Mouse (Mus musculus) retina, postnatal 7 days (tissue): ENCODE measurements around the gene Plppr3.
"Not testable (repeated sequence)": the region's sequence is repeated elsewhere in the genome, so short reads cannot be mapped to it uniquely, and the experiment has no call there.

Experiments used
- DNase-seq: peaks from one replicate; pipeline ENCODE4 v3.0.0-alpha.2; 2012; ENCODE audit warnings: low read depth, low spot score

The Plppr3 gene

DNA sequence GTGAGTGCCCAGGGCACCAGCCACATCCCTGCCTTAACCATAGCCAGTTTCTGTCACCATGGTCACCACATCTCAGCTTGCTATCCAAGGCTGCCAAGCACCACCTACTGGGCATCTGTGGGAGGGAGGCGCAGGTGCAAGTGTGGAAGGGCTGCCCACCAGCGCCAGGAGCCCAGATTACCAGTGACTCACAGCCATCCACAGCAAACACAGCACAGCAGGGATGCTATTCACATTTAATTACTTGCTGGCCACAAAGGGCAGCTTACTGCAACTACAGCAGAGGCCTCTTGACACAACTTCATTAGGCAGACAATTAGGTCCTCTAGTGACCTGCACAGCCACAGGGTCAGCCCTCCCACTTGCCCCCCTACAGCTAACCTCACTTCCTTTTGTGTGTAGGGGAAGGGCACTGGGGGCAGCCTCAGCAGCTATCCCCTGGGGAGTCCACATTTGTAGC, 26.5 kb upstream of the Plppr3 start:
- DNase-seq = peak; percentile 53

DNA sequence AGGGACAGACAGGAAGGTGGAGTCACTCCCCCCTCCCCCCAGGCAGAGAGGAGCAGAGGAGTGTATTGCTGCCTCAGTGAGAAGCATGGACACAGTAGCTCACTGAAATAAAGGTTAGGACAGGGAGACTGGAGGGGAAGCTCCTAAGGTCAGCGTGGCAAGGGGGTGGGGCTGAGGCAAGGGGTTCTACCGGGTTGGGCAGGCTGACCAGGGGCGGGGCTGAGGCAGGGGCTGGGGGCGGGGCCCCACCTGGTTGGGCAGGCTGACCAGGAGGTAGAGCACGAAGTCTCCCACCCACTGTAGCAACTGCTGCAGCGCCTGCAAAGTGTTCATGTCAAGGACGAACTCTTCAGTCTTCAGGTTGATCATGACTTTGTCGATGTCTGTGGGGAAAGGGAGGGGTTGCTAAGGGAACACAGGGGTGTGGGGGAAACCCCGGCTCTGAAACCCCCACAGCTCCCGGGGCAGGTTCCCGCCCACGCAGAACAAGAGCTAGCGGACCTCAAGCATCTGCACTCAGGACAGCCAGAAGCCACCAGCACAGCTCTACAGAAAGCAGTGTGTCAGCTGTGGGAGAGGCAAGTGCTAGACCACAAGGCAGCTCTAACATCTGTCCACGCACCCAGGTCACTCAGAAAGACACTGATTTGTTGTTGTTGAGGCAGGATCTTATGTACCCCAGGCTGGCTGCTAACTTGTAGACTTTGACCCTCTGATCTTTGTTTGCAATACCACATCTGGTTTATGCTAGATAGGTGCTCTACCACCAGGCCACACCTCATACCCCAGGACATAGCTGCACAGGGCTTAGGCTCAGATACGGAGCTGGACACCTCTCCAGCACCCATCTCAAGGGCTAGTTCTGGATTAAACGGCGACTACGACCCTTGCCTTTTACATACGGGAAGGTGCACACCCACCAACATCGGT, 23.1 kb upstream of the Plppr3 start:
- no peak for DNase-seq

DNA sequence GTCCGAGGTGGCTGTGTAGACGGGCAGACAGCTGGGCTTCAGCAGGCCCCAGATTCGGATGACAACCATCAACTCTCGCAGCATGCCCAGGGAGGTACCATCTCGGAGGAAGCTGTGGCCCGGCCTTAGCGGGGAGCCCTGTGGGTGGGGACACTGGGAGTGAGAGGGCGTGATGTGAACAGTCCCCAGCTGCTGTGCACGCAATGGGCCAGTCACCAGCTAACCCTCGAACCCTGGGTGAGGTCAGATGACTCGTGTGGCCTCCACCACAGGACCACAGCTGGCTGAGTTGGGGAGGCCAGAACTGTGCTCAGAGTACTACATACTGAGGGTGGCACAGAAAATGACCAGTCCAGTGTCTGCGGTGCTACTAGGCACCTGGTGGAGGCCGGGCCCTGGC, 22.4 kb upstream of the Plppr3 start:
- no peak for DNase-seq

DNA sequence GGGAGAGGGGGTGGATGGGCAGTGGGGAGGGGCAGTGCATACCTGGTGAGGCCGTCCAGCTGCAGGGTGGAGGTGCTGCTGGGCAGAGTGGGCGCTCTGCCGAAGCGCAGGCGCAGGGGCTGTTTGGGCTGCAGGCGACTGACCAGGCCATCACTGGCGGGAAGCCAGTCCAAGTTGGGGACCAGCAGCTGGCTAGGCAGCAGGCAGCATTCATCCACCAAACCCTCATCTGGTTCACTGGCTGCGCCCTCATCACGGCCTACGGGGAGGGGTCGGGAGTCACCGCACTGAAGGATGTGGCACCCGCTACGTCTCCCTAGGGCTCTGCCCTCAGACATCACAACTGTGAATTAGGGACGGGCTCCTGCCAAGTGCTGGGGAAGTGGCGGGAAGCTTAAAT, 21.9 kb upstream of the Plppr3 start:
- no peak for DNase-seq

DNA sequence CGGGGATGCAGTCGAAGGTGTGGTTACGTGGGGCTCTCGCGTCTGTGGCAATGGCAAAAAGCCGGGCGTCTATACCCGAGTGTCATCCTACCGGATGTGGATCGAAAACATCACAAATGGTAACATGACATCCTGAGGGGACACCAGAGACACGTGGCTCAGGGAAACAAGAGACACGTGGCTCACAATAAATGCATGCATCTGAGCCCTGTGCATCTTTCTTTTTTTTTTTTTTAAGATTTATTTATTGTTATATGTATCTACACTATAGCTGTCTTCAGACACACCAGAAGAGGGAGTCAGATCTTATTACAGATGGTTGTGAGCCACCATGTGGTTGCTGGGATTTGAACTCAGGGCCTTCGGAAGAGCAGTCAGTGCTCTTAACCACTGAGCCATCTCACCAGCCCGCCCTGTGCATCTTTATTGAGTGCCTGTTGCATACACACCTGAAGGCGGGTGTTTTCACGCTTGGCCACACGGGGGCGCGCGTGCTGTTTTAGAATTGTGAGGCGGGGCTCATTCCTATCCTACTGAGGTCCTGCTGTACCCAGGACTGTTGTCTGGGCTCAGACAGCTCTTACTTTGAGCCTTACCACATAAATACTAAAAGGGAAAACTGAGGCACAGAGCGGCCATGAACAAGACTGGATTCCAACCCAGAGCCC, 18.2 kb upstream of the Plppr3 start:
- DNase-seq = peak; percentile 67

DNA sequence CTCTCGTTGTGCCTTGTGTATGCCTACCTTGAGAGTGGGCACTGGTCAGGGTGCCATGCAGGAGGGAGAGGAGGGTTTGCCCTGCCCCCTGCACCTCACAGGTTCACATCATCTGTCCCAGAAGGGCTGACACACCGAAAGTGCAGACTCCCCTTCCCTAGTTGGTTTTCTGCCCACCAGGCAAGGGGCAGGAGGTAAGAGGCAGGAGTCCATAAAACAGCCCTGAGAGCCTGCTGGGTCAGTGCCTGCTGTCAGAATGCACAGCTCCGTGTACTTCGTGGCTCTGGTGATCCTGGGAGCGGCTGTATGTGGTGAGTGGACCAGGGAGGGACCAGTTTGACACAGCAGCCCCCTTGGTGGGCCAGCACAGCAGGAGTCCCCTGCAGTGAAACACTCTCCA, 16.2 kb upstream of the Plppr3 start, which contains the start of gene Cfd:
Gene Cfd (plus strand): TSS at position 184 of the 400 bp plus-strand sequence.
- DNase-seq = no peak

DNA sequence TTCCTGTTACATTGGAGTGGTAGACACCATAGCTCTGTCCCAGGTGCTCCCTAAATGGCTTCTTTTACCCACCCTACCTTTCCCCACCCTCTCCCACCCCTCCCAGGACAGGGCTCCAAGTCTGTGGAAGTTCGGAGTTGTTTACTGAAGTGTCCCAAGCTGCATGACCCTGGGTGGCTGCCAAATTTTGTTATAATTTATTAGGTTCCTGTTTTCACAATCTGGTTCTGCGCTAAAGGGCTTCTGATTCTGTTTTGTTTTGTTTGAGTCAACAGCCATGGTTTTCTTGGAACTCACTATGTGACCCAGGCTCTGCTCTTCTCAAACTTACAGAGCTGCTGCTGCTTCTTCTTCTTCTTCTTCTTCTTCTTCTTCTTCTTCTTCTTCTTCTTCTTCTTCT, 15.0 kb upstream of the Plppr3 start:
- DNase-seq = no peak

DNA sequence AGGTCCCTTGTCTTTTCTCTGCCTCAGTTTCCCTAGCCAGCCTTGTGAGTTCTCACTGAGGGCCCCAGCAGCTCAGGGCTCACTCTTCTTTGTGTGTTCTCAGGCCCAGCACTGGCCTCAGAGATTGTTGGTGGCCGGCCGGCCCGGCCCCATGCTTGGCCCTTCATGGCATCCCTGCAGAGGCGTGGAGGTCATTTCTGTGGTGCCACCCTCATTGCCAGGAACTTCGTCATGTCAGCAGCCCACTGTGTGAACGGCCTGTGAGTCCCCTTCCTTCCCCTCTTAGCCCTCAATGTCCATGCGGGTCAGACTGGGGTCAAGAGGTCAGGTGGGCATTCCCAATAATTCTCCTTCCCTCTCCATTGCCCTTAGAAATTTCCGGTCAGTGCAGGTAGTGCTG, 12.2 kb upstream of the Plppr3 start:
- DNase-seq = no peak

DNA sequence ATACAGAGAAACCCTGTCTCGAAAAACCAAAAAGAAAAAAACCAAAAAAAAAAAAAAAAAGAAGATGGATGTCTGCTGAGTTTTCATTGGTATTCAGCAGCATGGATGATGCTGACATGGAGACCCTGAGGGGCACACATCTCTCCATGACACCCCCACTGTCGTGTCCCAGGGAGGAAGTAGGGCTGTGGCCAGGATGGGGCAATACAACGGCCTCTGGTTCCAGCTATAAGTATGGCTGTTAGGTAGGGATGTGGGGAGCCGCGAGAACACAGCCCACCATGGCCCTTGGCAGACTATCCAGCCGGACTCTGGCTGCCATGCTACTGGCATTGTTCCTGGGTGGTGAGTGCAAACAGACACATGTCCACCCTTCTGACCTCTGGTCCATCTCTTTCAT, 11.6 kb upstream of the Plppr3 start, which contains the start of gene Elane:
Gene Elane (plus strand): TSS at position 194 of the 400 bp plus-strand sequence.
- DNase-seq = no peak

DNA sequence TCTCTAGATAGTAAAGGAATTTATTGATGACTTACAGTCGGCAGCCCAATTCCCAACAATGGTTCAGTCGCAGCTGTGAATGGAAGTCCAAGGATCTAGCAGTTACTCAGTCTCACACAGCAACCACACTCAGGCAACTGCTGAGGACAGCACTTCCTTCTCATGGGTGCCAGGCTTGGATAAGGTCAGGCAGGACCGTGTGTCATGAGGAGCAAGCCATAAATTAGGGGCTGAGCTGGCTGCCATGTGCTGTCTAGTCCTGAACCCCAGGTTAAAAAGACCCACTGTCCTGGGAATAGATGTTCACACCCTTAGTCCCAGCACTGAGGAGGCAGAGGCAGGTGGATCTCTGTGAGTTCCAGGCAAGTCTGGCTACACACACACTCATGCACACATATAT, 10.5 kb upstream of the Plppr3 start:
- not testable (repeated sequence) for DNase-seq

DNA sequence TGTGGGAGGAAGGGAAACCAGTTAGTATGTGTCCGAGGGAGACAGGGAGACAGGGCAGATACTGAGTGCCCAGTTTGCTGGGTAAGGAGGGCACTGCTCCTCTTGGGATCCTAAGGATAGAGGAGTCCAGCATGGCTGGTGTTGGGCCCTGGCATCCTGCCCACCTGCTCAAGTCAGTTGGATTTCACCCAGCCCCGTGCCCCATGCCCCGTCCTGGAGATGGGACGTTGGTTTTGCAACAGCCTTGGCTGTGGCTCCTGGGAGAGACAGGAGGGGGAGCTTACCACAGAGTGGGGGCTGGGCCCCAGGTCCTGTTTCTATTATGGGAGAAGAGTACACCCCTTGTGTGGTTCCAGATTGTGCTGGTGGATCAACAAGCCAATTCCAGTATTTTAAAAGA, 10.0 kb upstream of the Plppr3 start:
- DNase-seq = no peak

DNA sequence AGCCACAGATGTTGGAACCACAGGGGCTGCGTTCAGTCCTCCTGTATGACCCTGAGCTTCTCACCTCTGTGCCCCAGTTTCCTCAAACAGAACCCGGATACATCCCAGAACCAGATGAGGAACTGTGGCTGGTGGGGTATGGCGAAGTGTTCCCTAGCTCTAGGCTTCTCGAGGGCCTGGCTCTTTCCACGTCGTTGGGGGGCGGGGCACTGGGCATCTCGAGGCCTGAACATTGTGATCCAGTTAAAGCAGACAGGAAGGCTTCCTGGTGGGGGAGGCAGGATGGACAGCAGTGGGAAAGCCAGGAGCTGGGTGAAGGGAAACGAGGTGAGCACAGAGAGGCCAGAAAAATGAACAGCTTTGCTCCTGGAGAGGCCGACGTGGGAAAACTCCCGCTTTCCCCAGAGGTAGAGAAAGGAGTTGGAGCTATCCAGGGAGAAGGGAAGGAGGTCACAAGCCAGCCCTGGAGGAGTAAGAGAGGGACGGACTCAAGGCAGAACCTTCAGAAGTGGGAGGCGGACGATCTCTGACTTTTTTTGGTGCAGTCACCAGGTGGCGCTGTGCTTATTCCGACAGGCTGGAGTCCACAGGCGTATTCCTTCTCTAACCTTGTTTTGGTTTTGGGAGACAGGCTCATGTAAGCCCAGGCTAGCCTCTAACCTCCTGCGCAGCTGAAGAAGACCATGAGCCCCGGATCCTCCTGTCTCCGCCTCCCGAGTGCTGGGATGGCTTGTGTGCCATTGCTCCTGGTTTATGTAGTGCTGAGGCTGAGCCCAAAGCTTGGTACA, 9.1 kb upstream of the Plppr3 start:
- DNase-seq = peak; percentile 70

DNA sequence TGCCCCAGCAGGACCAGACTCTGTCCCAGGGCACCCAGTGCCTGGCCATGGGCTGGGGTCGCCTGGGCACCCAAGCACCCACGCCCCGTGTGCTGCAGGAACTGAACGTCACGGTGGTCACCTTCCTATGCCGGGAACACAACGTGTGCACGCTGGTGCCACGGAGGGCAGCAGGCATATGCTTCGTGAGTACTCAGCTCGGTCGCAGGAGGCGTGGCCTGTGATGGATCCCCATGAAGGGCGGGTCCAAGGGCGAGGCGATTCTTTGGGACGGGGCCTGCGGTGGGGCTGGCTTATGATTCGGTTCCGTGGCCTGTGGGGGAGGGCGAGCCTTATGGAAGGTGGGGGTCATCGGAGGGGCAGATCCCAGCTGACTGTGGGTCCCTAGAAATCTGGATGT, 7.5 kb upstream of the Plppr3 start:
- DNase-seq = no peak

DNA sequence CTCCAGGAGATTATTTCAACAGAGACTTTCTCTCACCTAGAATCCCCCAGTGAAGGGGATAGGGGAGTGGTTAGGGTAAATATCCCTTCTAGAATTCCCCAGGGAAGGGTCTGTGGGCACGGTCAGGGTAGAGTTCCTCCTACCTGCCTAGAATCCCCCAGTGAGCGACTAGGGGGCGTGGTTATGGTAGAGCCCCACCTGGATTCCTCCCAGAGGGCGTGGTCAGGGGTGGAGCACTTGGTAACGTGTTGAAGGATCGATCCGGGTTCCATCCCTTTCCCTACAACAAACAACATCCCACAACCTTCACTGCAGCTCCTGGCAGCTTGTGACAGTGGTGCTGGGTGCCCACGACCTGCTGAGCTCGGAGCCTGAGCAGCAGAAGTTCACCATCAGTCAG, 6.3 kb upstream of the Plppr3 start:
- DNase-seq = no peak

DNA sequence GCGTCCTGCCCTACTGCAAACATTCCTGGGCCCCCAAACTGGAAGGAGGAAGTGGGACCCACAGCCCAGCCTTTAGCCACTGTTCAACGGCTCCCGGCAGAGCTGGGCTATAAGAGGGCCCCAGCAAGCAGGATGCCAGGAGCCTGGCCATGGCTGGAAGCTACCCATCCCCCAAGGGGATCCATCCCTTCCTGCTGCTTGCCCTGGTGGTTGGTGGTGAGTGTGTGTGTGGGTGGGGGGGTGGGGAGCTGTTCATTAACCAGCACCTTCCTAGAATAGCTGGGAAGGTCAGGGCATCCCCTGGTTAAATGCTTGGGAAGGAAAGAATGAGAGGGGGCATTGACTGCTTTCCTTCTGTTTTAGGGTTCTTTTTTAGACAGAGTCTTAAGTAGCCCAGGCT, 5.1 kb upstream of the Plppr3 start:
- DNase-seq = no peak

DNA sequence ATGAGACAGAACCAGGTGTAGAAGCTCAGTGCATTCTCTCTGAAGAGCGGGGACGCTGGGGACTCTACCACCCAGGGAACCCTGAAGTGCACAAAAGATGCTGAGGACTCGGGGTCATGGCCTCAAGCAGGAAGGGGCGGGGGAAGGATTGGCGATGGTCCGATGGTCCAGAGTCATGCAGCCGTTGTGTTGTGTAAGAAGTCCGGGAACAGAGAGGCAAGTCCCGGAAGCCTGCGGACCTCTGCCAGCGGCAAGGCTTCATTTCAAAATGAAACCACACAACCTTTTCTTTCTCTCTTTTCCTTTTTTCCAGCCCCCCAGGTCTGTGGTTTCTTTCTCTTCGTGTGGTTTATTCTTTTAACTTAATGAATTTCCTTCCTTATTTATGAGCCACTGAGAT, 3.3 kb upstream of the Plppr3 start:
- DNase-seq = no peak

DNA sequence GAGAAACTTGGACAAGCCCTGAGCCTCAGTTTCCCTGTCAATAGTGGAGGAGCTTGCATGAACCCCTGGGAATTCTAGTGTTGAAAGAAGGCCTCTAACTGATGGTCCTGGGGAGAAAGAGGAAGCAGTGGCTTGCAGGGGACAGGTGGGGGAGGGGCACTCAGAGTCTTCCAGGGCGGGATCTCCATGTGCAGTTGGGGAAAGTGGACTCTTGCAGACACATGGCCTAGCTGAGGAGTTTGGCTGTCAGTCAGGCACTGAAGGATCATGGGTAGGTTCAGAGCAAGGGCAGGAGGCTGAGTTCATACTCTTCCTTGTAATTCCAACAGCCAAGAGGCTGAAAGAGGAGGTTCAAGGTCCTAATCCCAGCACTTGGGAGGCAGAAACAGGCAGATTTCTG, 2.7 kb upstream of the Plppr3 start:
- no peak for DNase-seq

DNA sequence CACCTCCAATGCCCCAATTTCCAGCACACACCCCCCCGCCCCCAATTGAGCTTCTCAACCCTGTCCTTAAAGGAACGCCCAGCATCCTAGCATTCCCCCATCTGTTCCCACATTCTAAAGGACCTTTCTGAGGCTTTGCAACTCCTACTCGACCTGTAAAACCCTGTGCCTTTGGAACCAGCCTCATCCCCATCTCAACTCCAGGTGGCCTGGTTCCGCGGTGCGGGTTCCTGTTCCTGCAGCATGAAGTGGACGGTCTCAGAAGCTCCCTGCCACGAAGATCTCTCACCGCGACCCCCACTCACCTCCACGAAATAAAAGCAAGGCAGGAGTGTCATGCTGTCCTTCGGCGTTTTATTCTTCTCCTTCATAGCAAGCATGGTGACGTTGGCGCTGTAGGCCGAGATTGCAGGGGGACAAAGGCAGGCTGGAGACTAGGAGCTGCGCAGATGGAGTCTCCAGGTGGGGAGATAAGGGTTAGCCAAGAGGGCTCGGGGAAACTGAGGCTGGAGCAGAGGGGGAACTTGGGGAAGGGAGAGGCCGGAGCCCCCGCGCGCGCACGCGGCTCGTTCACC, 632 bp downstream of the Plppr3 start:
- no peak for DNase-seq

DNA sequence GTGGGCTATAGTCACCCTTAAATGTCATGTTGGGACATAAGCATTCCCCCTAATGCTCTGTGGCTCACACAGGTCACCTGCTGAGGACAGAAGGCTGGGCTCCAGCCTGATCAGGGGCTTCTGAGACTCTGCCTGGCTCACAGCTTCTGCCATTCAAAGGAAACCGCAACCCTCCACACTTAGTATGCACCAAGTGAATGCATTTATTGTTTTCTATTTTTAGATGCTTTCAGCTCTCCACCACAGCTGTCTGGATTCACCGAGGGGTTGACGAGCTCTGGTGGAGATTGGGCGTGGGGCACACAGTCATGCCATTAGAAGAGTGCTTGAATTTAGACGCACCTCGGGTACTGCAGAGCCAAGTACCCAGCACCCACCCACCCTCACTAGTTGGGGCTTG, 1.1 kb downstream of the Plppr3 start:
- DNase-seq = no peak

DNA sequence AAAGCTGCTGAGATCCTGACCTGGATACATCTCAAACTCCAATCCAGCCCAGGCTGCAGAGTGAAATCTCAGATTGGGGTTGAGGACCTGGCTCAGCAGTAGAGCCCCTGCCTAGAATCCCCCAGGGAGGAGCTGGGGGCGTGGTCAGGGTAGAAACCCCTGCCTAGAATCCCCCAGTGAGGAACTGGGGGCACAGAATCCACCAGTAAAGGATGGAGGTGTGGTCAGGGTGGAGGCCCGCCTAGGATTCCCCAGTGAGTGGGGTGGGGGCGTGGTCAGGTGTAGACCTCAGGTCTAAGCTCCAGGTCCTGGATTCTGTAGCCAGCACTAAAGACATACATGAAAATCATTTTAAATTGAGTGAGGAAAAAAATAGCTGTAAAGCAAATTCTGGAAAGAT, 1.6 kb downstream of the Plppr3 start:
- DNase-seq = no peak

DNA sequence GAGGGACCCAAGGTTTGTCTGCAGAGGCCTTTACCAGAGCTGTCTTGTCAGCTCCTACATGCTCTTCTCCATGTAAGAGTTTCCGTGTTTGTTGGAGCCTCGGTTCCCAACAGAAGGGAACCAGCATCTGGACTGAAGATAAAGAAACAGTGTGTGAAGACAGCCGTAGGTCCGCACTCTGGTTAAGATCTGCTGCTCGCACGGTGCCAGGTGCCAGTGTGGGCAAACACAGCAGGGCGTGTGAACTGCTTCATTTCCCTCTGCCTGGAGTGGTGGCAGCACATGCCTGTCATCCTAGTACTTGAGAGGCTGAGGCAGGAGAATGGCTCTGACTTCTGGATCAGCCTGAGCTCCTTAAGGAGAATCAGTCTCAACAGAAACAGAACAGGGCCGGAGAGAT, 2.6 kb downstream of the Plppr3 start:
- no peak for DNase-seq

DNA sequence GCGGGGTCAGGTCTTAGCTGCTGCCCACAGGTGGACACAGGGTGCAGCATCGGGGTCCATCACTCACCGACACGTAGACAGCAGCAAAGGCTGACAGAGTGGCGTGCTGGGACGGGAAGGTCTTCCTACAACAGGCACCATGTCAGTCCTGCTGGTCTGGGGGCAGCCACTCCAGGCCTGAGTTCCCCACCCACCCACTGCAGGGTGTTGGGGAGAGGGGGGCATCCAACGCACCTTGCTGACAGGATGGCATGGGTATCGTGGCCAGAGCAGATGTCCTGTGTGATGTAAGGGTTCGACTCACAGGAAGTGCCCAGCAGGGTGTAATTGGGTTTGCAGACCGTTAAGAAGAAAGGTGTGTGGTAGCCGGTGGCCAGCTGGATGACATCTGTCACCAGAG, 7.8 kb downstream of the Plppr3 start:
- DNase-seq = no peak
